Mouse (Mus musculus) midbrain, embryonic 14.5 days (tissue): ENCODE measurements around the gene Olfr69. TPM values are rescaled to one million over a fixed set of nuclear protein-coding genes. Genes with fewer than 3 reads are reported as not detected.
"Not testable (repeated sequence)": the region's sequence is repeated elsewhere in the genome, so short reads cannot be mapped to it uniquely, and the experiment has no call there.

Experiments
- ATAC-seq: fragments of 200-750 bp; cut with Nextera tagmentation; 2 replicates; pipeline ENCODE4 v1.8.0; 2017; ENCODE audit warnings: moderate number of reproducible peaks, moderate library complexity; ENCODE audit not compliant: low FRiP score, low TSS enrichment
- DNase-seq: peaks from one replicate; pipeline ENCODE4 v3.0.0-alpha.2; 2015
- H3K27ac ChIP-seq: fragments of 300-500 bp; sonication (generic); replicated peaks from 2 replicates; pipeline ENCODE4 v1.5.1; 2014; ENCODE audit warnings: mild to moderate bottlenecking, low read depth, low read length, moderate library complexity
- H3K27me3 ChIP-seq: fragments of 300-500 bp; sonication (generic); 2 replicates; pipeline ENCODE4 v1.6.1; 2014; ENCODE audit warnings: low read length, control low read depth, mixed read lengths; ENCODE audit not compliant: control insufficient read depth, insufficient read depth
- H3K36me3 ChIP-seq: fragments of 300-500 bp; sonication (generic); 2 replicates; pipeline ENCODE4 v1.6.1; 2014; ENCODE audit warnings: low read length, control low read depth; ENCODE audit not compliant: control insufficient read depth, insufficient read depth
- H3K4me1 ChIP-seq: fragments of 300-500 bp; sonication (generic); 2 replicates; pipeline ENCODE4 v1.6.1; 2014; ENCODE audit warnings: mild to moderate bottlenecking, antibody characterized with exemption, low read length, control low read depth; ENCODE audit not compliant: control insufficient read depth, insufficient read depth
- H3K4me2 ChIP-seq: fragments of 300-500 bp; sonication (generic); 2 replicates; pipeline ENCODE4 v1.6.1; 2014; ENCODE audit warnings: mild to moderate bottlenecking, low read length, moderate library complexity
- H3K4me3 ChIP-seq: fragments of 300-500 bp; sonication (generic); replicated peaks from 2 replicates; pipeline ENCODE4 v1.5.1; 2014; ENCODE audit warnings: low read depth, low read length
- H3K9ac ChIP-seq: fragments of 300-500 bp; sonication (generic); replicated peaks from 2 replicates; pipeline ENCODE4 v1.6.1; 2014; ENCODE audit warnings: mild to moderate bottlenecking, low read length, moderate library complexity
- H3K9me3 ChIP-seq: fragments of 300-500 bp; sonication (generic); 2 replicates; pipeline ENCODE4 v1.6.1; 2016; ENCODE audit warnings: low read length, control low read depth, mixed read lengths; ENCODE audit not compliant: control insufficient read depth
- WGBS: fragments of 180-500 bp; shearing (Covaris S2); extraction: QIAGEN DNeasy Blood & Tissue Kit; methylation state at CpG from one replicate; pipeline ENCODE4 v1.1.7; 2014; 5-methylcytosine and 5-hydroxymethylcytosine counted together
- polyA plus RNA-seq: library from polyadenylated mRNA; unstranded; fragments of >200 nt; fragmentation: Nextera tagmentation; extraction: Ambion mirVana; gene quantifications from 2 replicates; pipeline ENCODE4 v1.2.1, GENCODE M21; 2014

Gene Olfr69
- polyA plus RNA-seq, 1 experiment from 2014 or later, result not detected

DNA sequence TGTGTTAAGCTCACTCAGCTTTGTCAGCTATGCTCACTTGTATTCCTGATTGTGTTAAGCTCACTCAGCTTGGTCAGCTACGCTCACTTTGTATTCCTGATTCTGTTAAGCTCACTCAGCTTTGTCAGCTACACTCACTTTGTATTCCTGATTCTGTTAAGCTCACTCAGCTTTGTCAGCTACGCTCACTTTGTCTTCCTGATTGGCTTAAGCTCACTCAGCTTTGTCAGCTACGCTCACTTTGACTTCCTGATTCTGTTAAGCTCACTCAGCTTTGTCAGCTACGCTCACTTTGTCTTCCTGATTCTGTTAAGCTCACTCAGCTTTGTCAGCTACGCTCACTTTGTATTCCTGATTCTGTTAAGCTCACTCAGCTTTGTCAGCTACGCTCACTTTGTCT lies 9.2 kb downstream of the Olfr69 start:
- H3K4me2 ChIP-seq, DNase-seq, H3K9me3 ChIP-seq, H3K27ac ChIP-seq, ATAC-seq, H3K36me3 ChIP-seq, H3K9ac ChIP-seq, H3K4me3 ChIP-seq, H3K4me1 ChIP-seq, H3K27me3 ChIP-seq: not testable (repeated sequence)
- WGBS, result 89% methylated on average over 6 of the region's 6 CpGs

DNA sequence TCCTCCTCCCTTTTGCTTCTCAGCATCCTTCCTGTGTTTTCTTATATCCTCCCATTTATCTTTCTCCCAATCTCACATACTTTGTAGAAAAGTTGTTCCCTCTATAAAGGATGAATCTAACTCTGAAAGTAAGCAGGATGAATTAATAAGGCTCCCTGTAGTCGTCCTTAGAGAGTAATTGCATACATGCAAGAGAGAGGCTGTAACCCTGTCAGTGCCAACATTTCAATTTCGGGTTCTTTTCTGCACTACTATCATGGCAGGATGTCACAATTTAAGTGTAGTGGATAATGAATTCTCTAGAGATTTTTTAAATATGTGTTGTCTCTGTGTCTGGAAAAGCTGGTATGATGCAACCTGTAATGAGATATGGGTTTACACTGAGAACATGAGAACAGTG lies 14.2 kb downstream of the Olfr69 start, which contains the start of gene Olfr630:
TSS of gene Olfr630 (minus strand) at position 101 of the 400 bp plus-strand sequence.
- Histone ChIP-seq H3K9ac (no peak within 1 kb of the TSS), H3K36me3 (no peaks in the 10 kb centered on the region), H3K4me3 (no peak within 1 kb of the TSS), H3K27ac (no peak within 1 kb of the TSS), H3K4me2 (no peak within 1 kb of the TSS), H3K9me3 (no peaks in the 10 kb centered on the region), H3K27me3 (no peaks in the 10 kb centered on the region), H3K4me1 (no peaks in the 10 kb centered on the region)
- no peak for ATAC-seq
- WGBS, result 49% methylated on average over 2 of the region's 2 CpGs
- DNase-seq, result no peak

DNA sequence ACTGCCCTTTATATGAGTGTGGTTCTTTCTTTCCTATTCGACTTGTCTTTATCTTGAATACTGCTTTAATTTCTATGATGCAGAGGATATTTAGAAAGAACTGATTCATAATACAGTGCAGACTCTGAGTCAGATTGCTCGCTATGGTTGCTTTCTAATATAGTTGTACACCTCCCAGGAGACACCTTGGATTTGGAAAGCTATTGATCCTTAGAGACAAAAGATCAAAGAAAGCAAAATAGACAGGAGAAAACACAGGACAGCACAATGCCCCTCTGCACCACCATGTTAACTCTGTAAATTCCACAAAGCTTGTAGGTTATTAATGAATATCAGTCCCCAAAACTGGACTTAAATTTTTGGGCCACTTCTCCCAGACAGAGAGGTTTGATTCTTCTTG lies 26.6 kb downstream of the Olfr69 start, which contains the start of gene Olfr629:
TSS of gene Olfr629 (minus strand) at position 101 of the 400 bp plus-strand sequence.
- Histone ChIP-seq H3K27ac (no peak within 1 kb of the TSS), H3K27me3 (no peaks in the 10 kb centered on the region), H3K9me3 (no peaks in the 10 kb centered on the region), H3K4me1 (no peaks in the 10 kb centered on the region), H3K4me2 (no peak within 1 kb of the TSS), H3K4me3 (no peak within 1 kb of the TSS), H3K9ac (no peak within 1 kb of the TSS), H3K36me3 (no peaks in the 10 kb centered on the region)
- DNase-seq (no peak), ATAC-seq (no peak)
- WGBS, result 70% methylated on average over 2 of the region's 2 CpGs

DNA sequence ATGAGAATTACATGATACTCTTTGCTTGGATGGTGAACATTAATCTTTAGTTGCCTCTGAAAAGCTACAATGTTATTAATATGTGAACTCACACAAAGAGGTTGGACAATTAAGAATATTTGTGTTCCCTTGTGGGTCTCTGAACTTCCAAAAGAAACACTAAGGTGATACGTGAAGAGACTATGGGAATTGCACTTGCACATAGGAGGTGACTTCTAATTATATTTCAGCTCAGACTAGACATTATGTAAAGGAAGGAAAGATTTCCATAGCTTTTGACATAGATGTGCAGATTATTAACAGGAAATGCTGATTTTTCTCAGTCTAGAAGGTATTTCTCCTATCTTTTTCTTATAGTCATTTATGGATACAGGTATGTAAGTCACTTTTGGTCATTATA lies 41.3 kb downstream of the Olfr69 start, which contains the start of gene Olfr628:
TSS of gene Olfr628 (plus strand) at position 301 of the 400 bp plus-strand sequence.
- H3K9ac ChIP-seq, result no peak within 1 kb of the TSS
- no peak within 1 kb of the TSS for H3K4me2 ChIP-seq
- DNase-seq, result no peak
- WGBS, result 86% methylated on average over 1 of the region's 1 CpGs
- H3K27ac ChIP-seq, result no peak within 1 kb of the TSS
- no peak for ATAC-seq
- no peak within 1 kb of the TSS for H3K4me3 ChIP-seq
- no peaks in the 10 kb centered on the region for H3K4me1 ChIP-seq
- H3K27me3 ChIP-seq, result no peaks in the 10 kb centered on the region
- no peaks in the 10 kb centered on the region for H3K9me3 ChIP-seq
- H3K36me3 ChIP-seq, result no peaks in the 10 kb centered on the region

GRCm38 (mm10) chr7:103716398-103716797 lies 55.0 kb downstream of the Olfr69 start:
- not testable (repeated sequence) for H3K9me3 ChIP-seq, ATAC-seq, DNase-seq, H3K9ac ChIP-seq, H3K36me3 ChIP-seq, H3K27ac ChIP-seq, H3K27me3 ChIP-seq, H3K4me1 ChIP-seq, H3K4me2 ChIP-seq, H3K4me3 ChIP-seq
- 96% methylated on average over 1 of the region's 1 CpGs for WGBS

Other genes starting within 250 kb of the Olfr69 start
- gene Olfr612, start 228.9 kb downstream of the Olfr69 start, polyA plus RNA-seq, result not detected in 2 replicates
- not detected in 2 replicates for gene Olfr613, start 223.5 kb downstream of the Olfr69 start, polyA plus RNA-seq
- not detected in 2 replicates for gene Olfr615, start 215.5 kb downstream of the Olfr69 start, polyA plus RNA-seq
- gene Olfr616, start 202.5 kb downstream of the Olfr69 start, polyA plus RNA-seq, result not detected in 2 replicates
- gene Olfr617, start 198.5 kb downstream of the Olfr69 start, polyA plus RNA-seq, result not detected in 2 replicates
- 0.08 and 0.23 TPM in 2 replicates for gene Olfr618, start 181.5 kb downstream of the Olfr69 start, polyA plus RNA-seq
- gene Olfr619, start 171.0 kb downstream of the Olfr69 start, polyA plus RNA-seq, result not detected in 2 replicates
- not detected in 2 replicates for gene Olfr620, start 159.1 kb downstream of the Olfr69 start, polyA plus RNA-seq
- not detected in 2 replicates for gene Olfr622, start 128.9 kb downstream of the Olfr69 start, polyA plus RNA-seq
- gene Olfr623, start 107.9 kb downstream of the Olfr69 start, polyA plus RNA-seq, result not detected in 2 replicates
- gene Olfr624, start 100.4 kb downstream of the Olfr69 start, polyA plus RNA-seq, result not detected in 2 replicates
- not detected in 2 replicates for gene Olfr625-ps1, start 88.9 kb downstream of the Olfr69 start, polyA plus RNA-seq
- gene Olfr243, start 56.9 kb downstream of the Olfr69 start, polyA plus RNA-seq, result not detected in 2 replicates
- not detected in 2 replicates for gene Olfr628, start 41.2 kb downstream of the Olfr69 start, polyA plus RNA-seq
- gene Olfr629, start 26.7 kb downstream of the Olfr69 start, polyA plus RNA-seq, result not detected in 2 replicates
- not detected in 2 replicates for gene Olfr630, start 14.3 kb downstream of the Olfr69 start, polyA plus RNA-seq
- not detected in 2 replicates for gene Olfr68, start 8.1 kb upstream of the Olfr69 start, polyA plus RNA-seq
- gene Olfr67, start 20.2 kb upstream of the Olfr69 start, polyA plus RNA-seq, result not detected in 2 replicates
- gene Hbb-bt, start 42.4 kb upstream of the Olfr69 start, polyA plus RNA-seq, result 856 and 1,369 TPM in 2 replicates
- 2,393 and 3,364 TPM in 2 replicates for gene Hbb-bs, start 56.5 kb upstream of the Olfr69 start, polyA plus RNA-seq
- not detected in 2 replicates for gene Hbb-bh2, start 68.9 kb upstream of the Olfr69 start, polyA plus RNA-seq
- 0.78 and 4.0 TPM in 2 replicates for gene Hbb-bh1, start 71.6 kb upstream of the Olfr69 start, polyA plus RNA-seq
- gene Hbb-y, start 81.6 kb upstream of the Olfr69 start, polyA plus RNA-seq, result 175 and 602 TPM in 2 replicates
- gene Olfr66, start 114.7 kb upstream of the Olfr69 start, polyA plus RNA-seq, result not detected in 2 replicates
- not detected in 2 replicates for gene Olfr64, start 122.9 kb upstream of the Olfr69 start, polyA plus RNA-seq
- gene Olfr65, start 131.9 kb upstream of the Olfr69 start, polyA plus RNA-seq, result not detected in 2 replicates
- gene Olfr631, start 157.2 kb upstream of the Olfr69 start, polyA plus RNA-seq, result not detected in 2 replicates
- gene Olfr632, start 162.8 kb upstream of the Olfr69 start, polyA plus RNA-seq, result not detected in 2 replicates
- gene Olfr633, start 172.8 kb upstream of the Olfr69 start, polyA plus RNA-seq, result not detected in 2 replicates
- not detected in 2 replicates for gene Olfr635, start 199.6 kb upstream of the Olfr69 start, polyA plus RNA-seq
- gene Olfr638, start 227.2 kb upstream of the Olfr69 start, polyA plus RNA-seq, result not detected in 2 replicates
- gene Olfr639, start 245.7 kb upstream of the Olfr69 start, polyA plus RNA-seq, result not detected in 2 replicates